Mouse (Mus musculus) MEL (cell line): Measurements from ENCODE around the gene Cyp1a1. TPM values are rescaled to one million over a fixed set of nuclear protein-coding genes. Genes with fewer than 3 reads are reported as not detected.
A peak's percentile ranks its signal among the peaks of the same experiment; 100 is the strongest.

Experiments
- DNase-seq: peaks from one replicate; pipeline ENCODE4 v3.0.0; 2011; ENCODE audit warnings: low read depth, low spot score
- H3K27ac ChIP-seq: 2 replicates; pipeline ENCODE4 v1.5.1; 2012; ENCODE audit warnings: low read depth, mild to moderate bottlenecking, control low read depth, low read length, moderate library complexity; ENCODE audit not compliant: control insufficient read depth
- H3K27me3 ChIP-seq, 2 experiments: fragments of 150-350 bp in 1 of 2; sonication (generic) in 1 of 2; 2 replicates each; pipeline ENCODE4 v1.6.1; 2012; ENCODE audit warnings: low read length in 2 of 2, mild to moderate bottlenecking in 2 of 2, improper control_type of control experiment in 1 of 2, moderate library complexity in 1 of 2; ENCODE audit not compliant: insufficient read depth in 2 of 2, control insufficient read depth in 1 of 2
- H3K36me3 ChIP-seq, 2 experiments: 2 replicates each; pipeline ENCODE4 v1.6.1; 2012 to 2014; ENCODE audit warnings: low read length in 2 of 2, improper control_type of control experiment in 1 of 2, inconsistent platforms in 1 of 2, mild to moderate bottlenecking in 1 of 2; ENCODE audit not compliant: insufficient read depth in 2 of 2, control insufficient read depth in 1 of 2
- H3K4me1 ChIP-seq, 2 experiments: fragments of 150-350 bp in 1 of 2; sonication (generic) in 1 of 2; 2 replicates each; pipeline ENCODE4 v1.6.1; 2012; ENCODE audit warnings: low read length in 2 of 2, improper control_type of control experiment in 1 of 2, mild to moderate bottlenecking in 1 of 2; ENCODE audit not compliant: insufficient read depth in 2 of 2, control insufficient read depth in 1 of 2
- H3K4me3 ChIP-seq, 2 experiments: fragments of 150-350 bp in 1 of 2; sonication (generic) in 1 of 2; 2 replicates each; pipeline ENCODE4 v1.5.1; 2012; ENCODE audit warnings: low read depth in 2 of 2, low read length in 2 of 2, mild to moderate bottlenecking in 2 of 2, moderate library complexity in 2 of 2, control low read depth in 1 of 2, improper control_type of control experiment in 1 of 2; ENCODE audit not compliant: control insufficient read depth in 1 of 2, insufficient read depth in 1 of 2
- H3K79me2 ChIP-seq: 2 replicates; pipeline ENCODE4 v1.6.1; 2012; ENCODE audit warnings: mild to moderate bottlenecking, low read length, moderate library complexity; ENCODE audit not compliant: control insufficient read depth, poor library complexity, insufficient read depth
- H3K9ac ChIP-seq: 2 replicates; pipeline ENCODE4 v1.6.1; 2012; ENCODE audit warnings: low read depth, mild to moderate bottlenecking, control low read depth, low read length, moderate library complexity; ENCODE audit not compliant: control insufficient read depth, poor library complexity, severe bottlenecking
- H3K9me3 ChIP-seq: fragments of 150-350 bp; sonication (generic); replicated peaks from 2 replicates; pipeline ENCODE4 v1.6.1; 2012; ENCODE audit warnings: mild to moderate bottlenecking, low read length, improper control_type of control experiment, moderate library complexity; ENCODE audit not compliant: insufficient read depth
- CHD2 ChIP-seq: IDR thresholded peaks from 2 replicates; pipeline ENCODE4 v1.6.1; 2011; ENCODE audit warnings: low read length, improper control_type of control experiment
- CTCF ChIP-seq, 3 experiments: IDR thresholded peaks in 2 of 3; conservative IDR thresholded peaks in 1 of 3; 2 replicates each; pipeline ENCODE4 v1.5.1; 2011 to 2012; ENCODE audit warnings: low read length in 3 of 3, low read depth in 2 of 3, mild to moderate bottlenecking in 2 of 3, improper control_type of control experiment in 1 of 3, inconsistent platforms in 1 of 3, mixed read lengths in 1 of 3, moderate library complexity in 1 of 3; ENCODE audit not compliant: control insufficient read depth in 1 of 3, insufficient read depth in 1 of 3, poor library complexity in 1 of 3, severe bottlenecking in 1 of 3
- E2F4 ChIP-seq: IDR thresholded peaks from 2 replicates; pipeline ENCODE4 v1.6.1; 2011; ENCODE audit warnings: low read depth, low read length, improper control_type of control experiment, borderline replicate concordance
- ELF1 ChIP-seq: IDR thresholded peaks from 2 replicates; pipeline ENCODE4 v1.6.1; 2014; ENCODE audit warnings: low read depth, mild to moderate bottlenecking, inconsistent platforms, low read length, improper control_type of control experiment, moderate library complexity
- EP300 ChIP-seq, 2 experiments: IDR thresholded peaks; 2 replicates each; pipeline ENCODE4 v1.6.1; 2011; ENCODE audit warnings: improper control_type of control experiment in 2 of 2, low read length in 2 of 2, low read depth in 1 of 2, mild to moderate bottlenecking in 1 of 2
- ETS1 ChIP-seq: IDR thresholded peaks from 2 replicates; pipeline ENCODE4 v1.6.1; 2012; ENCODE audit warnings: low read depth, mild to moderate bottlenecking, inconsistent platforms, low read length, improper control_type of control experiment, moderate library complexity
- GATA1 ChIP-seq: IDR thresholded peaks from 2 replicates; pipeline ENCODE4 v1.6.1; 2011; ENCODE audit warnings: low read depth, low read length, improper control_type of control experiment
- MAFK ChIP-seq: IDR thresholded peaks from 2 replicates; pipeline ENCODE4 v1.6.1; 2011; ENCODE audit warnings: low read depth, mild to moderate bottlenecking, low read length, improper control_type of control experiment, borderline replicate concordance
- MAX ChIP-seq: IDR thresholded peaks from 2 replicates; pipeline ENCODE4 v1.6.1; 2011; ENCODE audit warnings: low read length, improper control_type of control experiment
- MAZ ChIP-seq: IDR thresholded peaks from 2 replicates; pipeline ENCODE4 v1.6.1; 2012; ENCODE audit warnings: low read depth, mild to moderate bottlenecking, inconsistent platforms, low read length, improper control_type of control experiment
- MEF2A ChIP-seq: IDR thresholded peaks from 2 replicates; pipeline ENCODE4 v1.6.1; 2014; ENCODE audit warnings: low read depth, mild to moderate bottlenecking, inconsistent platforms, low read length, improper control_type of control experiment; ENCODE audit not compliant: poor library complexity, insufficient replicate concordance, severe bottlenecking; ENCODE audit errors: extremely low read depth
- MXI1 ChIP-seq: IDR thresholded peaks from 2 replicates; pipeline ENCODE4 v1.6.1; 2011; ENCODE audit warnings: mild to moderate bottlenecking, low read depth, low read length, improper control_type of control experiment
- MYB ChIP-seq: IDR thresholded peaks from 2 replicates; pipeline ENCODE4 v1.6.1; 2011; ENCODE audit warnings: mild to moderate bottlenecking, low read depth, low read length, improper control_type of control experiment
- NELFE ChIP-seq: IDR thresholded peaks from 2 replicates; pipeline ENCODE4 v1.6.1; 2011; ENCODE audit warnings: low read depth, low read length, improper control_type of control experiment
- POLR2A ChIP-seq, 2 experiments: IDR thresholded peaks; 2 replicates each; pipeline ENCODE4 v1.6.1; 2011 to 2012; ENCODE audit warnings: low read length in 2 of 2, mild to moderate bottlenecking in 2 of 2, control low read depth in 1 of 2, improper control_type of control experiment in 1 of 2, low read depth in 1 of 2, moderate library complexity in 1 of 2; ENCODE audit not compliant: control insufficient read depth in 1 of 2, insufficient read depth in 1 of 2, poor library complexity in 1 of 2
- POLR2AphosphoS2 ChIP-seq: IDR thresholded peaks from 2 replicates; pipeline ENCODE4 v1.6.1; 2011; ENCODE audit warnings: low read length, improper control_type of control experiment
- RAD21 ChIP-seq: IDR thresholded peaks from 2 replicates; pipeline ENCODE4 v1.6.1; 2011; ENCODE audit warnings: mild to moderate bottlenecking, low read depth, low read length, improper control_type of control experiment
- RCOR1 ChIP-seq: IDR thresholded peaks from 2 replicates; pipeline ENCODE4 v1.6.1; 2012; ENCODE audit warnings: low read depth, mild to moderate bottlenecking, inconsistent platforms, low read length, improper control_type of control experiment
- SIN3A ChIP-seq: IDR thresholded peaks from 2 replicates; pipeline ENCODE4 v1.6.1; 2012; ENCODE audit warnings: low read length, improper control_type of control experiment, inconsistent platforms
- TAL1 ChIP-seq: IDR thresholded peaks from 2 replicates; pipeline ENCODE4 v1.6.1; 2012; ENCODE audit warnings: mild to moderate bottlenecking, inconsistent platforms, low read length, moderate library complexity, mixed read lengths
- TBP ChIP-seq: IDR thresholded peaks from 2 replicates; pipeline ENCODE4 v1.8.0; 2011; ENCODE audit warnings: low read depth, low read length, improper control_type of control experiment
- TCF12 ChIP-seq: IDR thresholded peaks from 2 replicates; pipeline ENCODE4 v1.6.1; 2014; ENCODE audit warnings: low read depth, mild to moderate bottlenecking, inconsistent platforms, low read length, improper control_type of control experiment, moderate library complexity
- USF1 ChIP-seq: IDR thresholded peaks from 2 replicates; pipeline ENCODE4 v1.6.1; 2014; ENCODE audit warnings: low read depth, mild to moderate bottlenecking, inconsistent platforms, low read length, improper control_type of control experiment, moderate library complexity
- USF2 ChIP-seq, 2 experiments: IDR thresholded peaks; 2 replicates each; pipeline ENCODE4 v1.6.1; 2011 to 2012; ENCODE audit warnings: improper control_type of control experiment in 2 of 2, low read length in 2 of 2, borderline replicate concordance in 1 of 2, inconsistent platforms in 1 of 2, low read depth in 1 of 2, mild to moderate bottlenecking in 1 of 2; ENCODE audit not compliant: insufficient read depth in 1 of 2
- ZMIZ1 ChIP-seq: IDR thresholded peaks from 2 replicates; pipeline ENCODE4 v1.6.1; 2012; ENCODE audit warnings: low read depth, mild to moderate bottlenecking, inconsistent platforms, low read length, improper control_type of control experiment, moderate library complexity
- ZNF384 ChIP-seq: IDR thresholded peaks from 2 replicates; pipeline ENCODE4 v1.6.1; 2012; ENCODE audit warnings: low read depth, mild to moderate bottlenecking, inconsistent platforms, low read length, improper control_type of control experiment
- polyA plus RNA-seq, 2 experiments: library from polyadenylated mRNA; stranded (reverse) in 1 of 2; unstranded in 1 of 2; fragments of >175 nt in 1 of 2; fragments of >200 nt in 1 of 2; gene quantifications; 2 replicates each; pipeline versions ENCODE4 v1.2.1 to v1.2.4; 2012; ENCODE audit warnings: low replicate concordance in 2 of 2, low read depth in 1 of 2; ENCODE audit not compliant: insufficient read length in 2 of 2, insufficient read depth in 1 of 2, missing spikeins in 1 of 2
- total RNA-seq: library from RNA; depleted of rRNA; stranded (reverse); fragments of 300-350 nt; gene quantifications from 2 replicates; pipeline ENCODE4 v1.2.3, GENCODE M21; 2012

The Cyp1a1 gene
- total and polyA plus RNA-seq, 3 experiments = 0.04 to 0.26 TPM; not detected in 1

DNA sequence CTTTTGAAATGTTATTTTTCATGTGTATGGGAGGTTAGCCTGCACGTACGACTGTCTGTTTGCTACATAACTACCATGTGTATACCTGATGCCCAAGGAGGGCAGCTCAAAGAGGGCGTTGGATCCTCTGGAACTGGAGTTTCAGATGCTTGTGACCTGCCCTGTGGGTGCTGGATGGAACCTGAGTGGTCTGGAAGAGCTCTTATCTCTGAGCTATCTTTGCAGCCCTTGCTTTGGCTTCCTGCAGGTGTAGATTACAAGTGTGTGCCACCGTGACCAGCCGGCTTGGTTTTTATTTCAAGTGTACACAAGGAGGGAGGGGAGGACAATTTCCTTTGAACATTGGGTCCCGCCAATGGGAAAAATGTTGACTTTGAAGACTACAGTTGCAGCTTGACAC, 27.2 kb upstream of the Cyp1a1 start:
- Histone ChIP-seq H3K27ac (no peak overlapping the region), H3K9me3 (no peaks in the 10 kb centered on the region), H3K27me3 (no peaks in the 10 kb centered on the region; a peak in 1 of 4 replicates), H3K4me3 (peak overlapping the region in 1 of 2 experiments; percentile 5; a peak in 1 of 4 replicates), H3K4me1 (peaks cover 5 to 12% of the 10 kb centered on the region in 2 experiments; a peak in 3 of 4 replicates), H3K79me2 (no peaks in the 10 kb centered on the region), H3K9ac (peak overlapping the region; percentile 34; the same call in 1 of the 2 replicates), H3K36me3 (peaks cover 0 to 11% of the 10 kb centered on the region in 2 experiments; a peak in 2 of 4 replicates)
- peak; percentile 42 for DNase-seq
- TF ChIP-seq ETS1 (peak; percentile 39; the same call in 1 of the 2 replicates), EP300 (IDR thresholded peaks at IDR 0.05; ENCODE audit: low read depth in 1 of 2, low read length in 2 of 2) (peak; percentile 16 to 72; a peak in 3 of 4 replicates), USF2 (IDR thresholded peaks at IDR 0.05; ENCODE audit: borderline replicate concordance in 1 of 2, insufficient read depth in 1 of 2, low read depth in 1 of 2, low read length in 2 of 2) (no peak), RCOR1 (0 out of 2 replicates have a peak, but pooled peaks have one; percentile 43), ZMIZ1 (no peak), ELF1 (no peak), RAD21 (no peak), POLR2AphosphoS2 (no peak), CTCF (IDR thresholded peaks at IDR 0.05 in 2 of 3, conservative IDR thresholded peaks at IDR 0.05 in 1 of 3; ENCODE audit: control insufficient read depth in 1 of 3, insufficient read depth in 1 of 3, low read depth in 2 of 3, low read length in 3 of 3, poor library complexity in 1 of 3, severe bottlenecking in 1 of 3) (no peak), TCF12 (peak; percentile 80), POLR2A (IDR thresholded peaks at IDR 0.05; ENCODE audit: control insufficient read depth in 1 of 2, insufficient read depth in 1 of 2, low read depth in 1 of 2, low read length in 2 of 2, poor library complexity in 1 of 2) (no peak), SIN3A (peak; percentile 30; the same call in 1 of the 2 replicates), MAX (no peak), TAL1 (peak; percentile 56), TBP (no peak), GATA1 (peak; percentile 74), ZNF384 (no peak), MAZ (no peak), NELFE (no peak), E2F4 (no peak), USF1 (no peak), CHD2 (no peak), MYB (no peak), MEF2A (no peak), MXI1 (no peak), MAFK (no peak)
